Mouse (Mus musculus): Measurements from ENCODE around the gene Klc4.

- no peak for TF ChIP-seq CTCF (IDR thresholded peaks at IDR 0.05; ENCODE audit: borderline replicate concordance, extremely low read depth, insufficient read depth, insufficient read length)
- no peak for TF ChIP-seq POLR2A (IDR thresholded peaks at IDR 0.05; ENCODE audit: borderline replicate concordance, extremely low read depth, insufficient read depth, insufficient read length, poor library complexity, severe bottlenecking)
Observed at GRCm38 (mm10) chr17:46627409-46627808, 18.4 kb downstream of the Klc4 start.
